Mouse (Mus musculus) liver, embryonic 14.5 days (tissue): ENCODE measurements around the gene Rasgef1a. TPM values are rescaled to one million over a fixed set of nuclear protein-coding genes. Genes with fewer than 3 reads are reported as not detected.

Experiments
- ATAC-seq: fragments of 200-750 bp; cut with Nextera tagmentation; 2 replicates; pipeline ENCODE4 v1.8.0; 2017; ENCODE audit warnings: moderate number of reproducible peaks, mild to moderate bottlenecking, moderate library complexity; ENCODE audit not compliant: insufficient read depth
- DNase-seq, 3 experiments: peaks; one replicate each; pipeline ENCODE4 v3.0.0-alpha.2; 2012 to 2013; ENCODE audit warnings: low read depth in 3 of 3, low spot score in 3 of 3
- H3K27ac ChIP-seq: fragments of 300-500 bp; sonication (generic); 2 replicates; pipeline ENCODE4 v1.5.1; 2014; ENCODE audit warnings: moderate library complexity, mild to moderate bottlenecking, control low read depth, inconsistent platforms
- H3K27me3 ChIP-seq: fragments of 300-500 bp; sonication (generic); 2 replicates; pipeline ENCODE4 v1.6.1; 2014; ENCODE audit warnings: mild to moderate bottlenecking, low read length, moderate library complexity; ENCODE audit not compliant: control insufficient read depth, insufficient read depth
- H3K36me3 ChIP-seq: fragments of 300-500 bp; sonication (generic); replicated peaks from 2 replicates; pipeline ENCODE4 v1.6.1; 2014; ENCODE audit warnings: low read depth; ENCODE audit not compliant: control insufficient read depth, insufficient read depth
- H3K4me1 ChIP-seq, 2 experiments: fragments of 200-500 bp in 1 of 2; fragments of 300-500 bp in 1 of 2; sonication (generic) in 1 of 2; replicated peaks; 2 replicates each; pipeline ENCODE4 v1.6.1; 2012 to 2014; ENCODE audit warnings: antibody characterized with exemption in 1 of 2, inconsistent platforms in 1 of 2, low read length in 1 of 2; ENCODE audit not compliant: control insufficient read depth in 2 of 2, insufficient read depth in 2 of 2
- H3K4me2 ChIP-seq: fragments of 300-500 bp; sonication (generic); 2 replicates; pipeline ENCODE4 v1.6.1; 2014; ENCODE audit warnings: low read depth, mild to moderate bottlenecking, control low read depth, moderate library complexity
- H3K4me3 ChIP-seq, 2 experiments: fragments of 200-500 bp in 1 of 2; fragments of 300-500 bp in 1 of 2; sonication (generic) in 1 of 2; 2 replicates each; pipeline ENCODE4 v1.5.1; 2012 to 2014; ENCODE audit warnings: low read depth in 2 of 2, low read length in 2 of 2, mild to moderate bottlenecking in 2 of 2, control low read depth in 1 of 2, inconsistent platforms in 1 of 2, moderate library complexity in 1 of 2; ENCODE audit not compliant: insufficient read depth in 1 of 2
- H3K9ac ChIP-seq: fragments of 300-500 bp; sonication (generic); replicated peaks from 2 replicates; pipeline ENCODE4 v1.6.1; 2014; ENCODE audit warnings: mild to moderate bottlenecking, control low read depth, moderate library complexity
- H3K9me3 ChIP-seq: fragments of 300-500 bp; sonication (generic); 2 replicates; pipeline ENCODE4 v1.6.1; 2016; ENCODE audit warnings: low read length, mixed read lengths; ENCODE audit not compliant: control insufficient read depth
- CTCF ChIP-seq: IDR thresholded peaks from 2 replicates; pipeline ENCODE4 v1.5.1; 2016; ENCODE audit warnings: antibody characterized with exemption, low read depth, control low read depth
- EP300 ChIP-seq: IDR thresholded peaks from 2 replicates; pipeline ENCODE4 v1.6.1; 2016; ENCODE audit warnings: antibody characterized with exemption, low read depth
- WGBS: fragments of 180-500 bp; shearing (Covaris S2); extraction: QIAGEN DNeasy Blood & Tissue Kit; methylation state at CpG from one replicate; pipeline ENCODE4 v1.1.7; 2014; ENCODE audit not compliant: insufficient replicate concordance; 5-methylcytosine and 5-hydroxymethylcytosine counted together
- polyA plus RNA-seq, 2 experiments: library from polyadenylated mRNA; depleted of rRNA in 1 of 2; stranded (reverse) in 1 of 2; unstranded in 1 of 2; fragments of >200 nt; fragmentation: Nextera tagmentation in 1 of 2; extraction: Ambion mirVana in 1 of 2; gene quantifications; 2 replicates each; pipeline versions ENCODE4 v1.2.1 to v1.2.3; 2012 to 2014

Rasgef1a gene
- polyA plus RNA-seq, 2 experiments = 0.04 TPM; not detected in 1

- H3K9ac ChIP-seq = no peak overlapping the region
- WGBS = 29% methylated on average over 5 of the region's 5 CpGs
- peaks cover 23% of the 10 kb centered on the region for H3K27me3 ChIP-seq
- H3K36me3 ChIP-seq = no peaks in the 10 kb centered on the region
- no peak overlapping the region for H3K4me2 ChIP-seq
- DNase-seq = no peak
- ATAC-seq = no peak
- H3K9me3 ChIP-seq = no peaks in the 10 kb centered on the region
- peak; percentile 47 for TF ChIP-seq CTCF
- no peak for TF ChIP-seq EP300
- no peaks in the 10 kb centered on the region for H3K4me1 ChIP-seq
- H3K4me3 ChIP-seq = no peak overlapping the region
- H3K27ac ChIP-seq = no peak overlapping the region
These were observed 3.9 kb upstream of the Rasgef1a start for GRCm38 (mm10) chr6:118007302-118007701.

GRCm38 (mm10) chr6:118007843-118008539 is 3.2 kb upstream of the Rasgef1a start:
- no peak overlapping the region for H3K4me2 ChIP-seq
- TF ChIP-seq EP300 = no peak
- no peak for TF ChIP-seq CTCF
- H3K27ac ChIP-seq = no peak overlapping the region
- no peaks in the 10 kb centered on the region for H3K9me3 ChIP-seq
- no peak overlapping the region for H3K4me3 ChIP-seq
- H3K27me3 ChIP-seq = peaks cover 26% of the 10 kb centered on the region
- WGBS = 36% methylated on average over 4 of the region's 4 CpGs
- no peaks in the 10 kb centered on the region for H3K36me3 ChIP-seq
- no peak for DNase-seq
- no peak for ATAC-seq
- no peak overlapping the region for H3K9ac ChIP-seq
- no peaks in the 10 kb centered on the region for H3K4me1 ChIP-seq

- TF ChIP-seq CTCF (no peak), EP300 (no peak)
- Histone ChIP-seq H3K9ac (no peak overlapping the region), H3K27me3 (peaks cover 26% of the 10 kb centered on the region), H3K4me1 (no peaks in the 10 kb centered on the region), H3K9me3 (no peaks in the 10 kb centered on the region), H3K4me2 (no peak overlapping the region), H3K36me3 (no peaks in the 10 kb centered on the region), H3K27ac (no peak overlapping the region), H3K4me3 (no peak overlapping the region)
- 47% methylated on average over 3 of the region's 3 CpGs for WGBS
- no peak for DNase-seq
- ATAC-seq = no peak
These were observed 982 bp upstream of the Rasgef1a start for GRCm38 (mm10) chr6:118010256-118010655.

- 12% methylated on average over 38 of the region's 38 CpGs for WGBS
- DNase-seq = no peak
- H3K4me1 ChIP-seq = no peaks in the 10 kb centered on the region
- peak overlapping the region; percentile 20; the same call in 1 of the 2 replicates for H3K4me2 ChIP-seq
- no peak overlapping the region for H3K4me3 ChIP-seq
- H3K27ac ChIP-seq = no peak overlapping the region
- H3K27me3 ChIP-seq = peaks cover 26% of the 10 kb centered on the region
- TF ChIP-seq CTCF (no peak), EP300 (no peak)
- H3K9ac ChIP-seq = no peak overlapping the region
- no peaks in the 10 kb centered on the region for H3K9me3 ChIP-seq
- no peaks in the 10 kb centered on the region for H3K36me3 ChIP-seq
- no peak for ATAC-seq
These were observed 528 bp downstream of the Rasgef1a start for GRCm38 (mm10) chr6:118011616-118012316.

- ATAC-seq (no peak), DNase-seq (no peak)
- Histone ChIP-seq H3K9ac (no peak overlapping the region), H3K4me1 (no peaks in the 10 kb centered on the region), H3K4me3 (no peak overlapping the region), H3K9me3 (no peaks in the 10 kb centered on the region), H3K4me2 (no peak overlapping the region), H3K27ac (no peak overlapping the region), H3K36me3 (no peaks in the 10 kb centered on the region), H3K27me3 (peaks cover 26% of the 10 kb centered on the region)
- WGBS = 36% methylated on average over 3 of the region's 3 CpGs
- TF ChIP-seq CTCF (no peak), EP300 (no peak)
These were observed 1.1 kb downstream of the Rasgef1a start for GRCm38 (mm10) chr6:118012317-118012700.
